Mouse (Mus musculus) lung, embryonic 15.5 days (tissue): ENCODE results near the gene Hif3a. TPM values are rescaled to one million over a fixed set of nuclear protein-coding genes. Genes with fewer than 3 reads are reported as not detected.

Source experiments
- ATAC-seq: fragments of 200-750 bp; cut with Nextera tagmentation; 2 replicates; pipeline ENCODE4 v1.8.0; 2017; ENCODE audit warnings: moderate number of reproducible peaks, borderline replicate concordance; ENCODE audit not compliant: low FRiP score, low TSS enrichment; ENCODE audit errors: extremely low read depth
- H3K27ac ChIP-seq: fragments of 300-500 bp; sonication (generic); 2 replicates; pipeline ENCODE4 v1.5.1; 2015; ENCODE audit warnings: moderate library complexity, mild to moderate bottlenecking, inconsistent platforms
- H3K27me3 ChIP-seq: fragments of 300-500 bp; sonication (generic); 2 replicates; pipeline ENCODE4 v1.6.1; 2015; ENCODE audit warnings: inconsistent platforms
- H3K36me3 ChIP-seq: fragments of 300-500 bp; sonication (generic); 2 replicates; pipeline ENCODE4 v1.6.1; 2015; ENCODE audit warnings: inconsistent platforms
- H3K4me1 ChIP-seq: fragments of 300-500 bp; sonication (generic); 2 replicates; pipeline ENCODE4 v1.6.1; 2015; ENCODE audit warnings: inconsistent platforms
- H3K4me2 ChIP-seq: fragments of 300-500 bp; sonication (generic); 2 replicates; pipeline ENCODE4 v1.6.1; 2015; ENCODE audit warnings: inconsistent platforms, mild to moderate bottlenecking, moderate library complexity
- H3K4me3 ChIP-seq: fragments of 300-500 bp; sonication (generic); 2 replicates; pipeline ENCODE4 v1.5.1; 2015; ENCODE audit warnings: mild to moderate bottlenecking, inconsistent platforms
- H3K9ac ChIP-seq: fragments of 300-500 bp; sonication (generic); 2 replicates; pipeline ENCODE4 v1.6.1; 2015; ENCODE audit warnings: inconsistent platforms
- H3K9me3 ChIP-seq: fragments of 300-500 bp; sonication (generic); 2 replicates; pipeline ENCODE4 v1.6.1; 2016; ENCODE audit warnings: inconsistent platforms
- WGBS: fragments of 180-500 bp; shearing (Covaris S2); methylation state at CpG from one replicate; pipeline ENCODE4 v1.1.7; 2015; 5-methylcytosine and 5-hydroxymethylcytosine counted together
- polyA plus RNA-seq: library from polyadenylated mRNA; unstranded; fragments of >200 nt; fragmentation: Nextera tagmentation; extraction: Ambion mirVana; gene quantifications from 2 replicates; pipeline ENCODE4 v1.2.1, GENCODE M21; 2015

The Hif3a gene
- polyA plus RNA-seq, 1 experiment from 2014 or later = 41.5 TPM

GRCm38 (mm10) chr7:17017036-17017435, 45.2 kb downstream of the Hif3a start:
- 43% methylated on average over 1 of the region's 1 CpGs for WGBS

GRCm38 (mm10) chr7:17015381-17015780, 46.8 kb downstream of the Hif3a start:
- Histone ChIP-seq H3K27me3 (no peaks in the 10 kb centered on the region), H3K4me1 (peaks cover 8% of the 10 kb centered on the region; the same call in 1 of the 2 replicates), H3K9me3 (no peaks in the 10 kb centered on the region), H3K4me3 (no peak overlapping the region), H3K9ac (no peak overlapping the region), H3K4me2 (no peak overlapping the region), H3K27ac (no peak overlapping the region), H3K36me3 (peaks cover 82% of the 10 kb centered on the region)
- 81% methylated on average over 6 of the region's 6 CpGs for WGBS
- ATAC-seq = no peak

More at GRCm38 (mm10) chr7:17017036-17017435, 45.2 kb downstream of the Hif3a start:
- ATAC-seq = peak; percentile 69
- peak overlapping the region; percentile 70 for H3K27ac ChIP-seq
- no peaks in the 10 kb centered on the region for H3K27me3 ChIP-seq
- H3K4me3 ChIP-seq = no peak overlapping the region
- H3K9ac ChIP-seq = no peak overlapping the region
- H3K36me3 ChIP-seq = peaks cover 82% of the 10 kb centered on the region
- H3K4me2 ChIP-seq = no peak overlapping the region
- peaks cover 8% of the 10 kb centered on the region; the same call in 1 of the 2 replicates for H3K4me1 ChIP-seq
- H3K9me3 ChIP-seq = no peaks in the 10 kb centered on the region

GRCm38 (mm10) chr7:17011909-17012590, 50.2 kb downstream of the Hif3a start:
- H3K4me3 ChIP-seq = no peak overlapping the region
- no peak overlapping the region for H3K9ac ChIP-seq
- no peak for ATAC-seq
- WGBS = 93% methylated on average over 7 of the region's 7 CpGs
- H3K27me3 ChIP-seq = no peaks in the 10 kb centered on the region
- peaks cover 3% of the 10 kb centered on the region; the same call in 1 of the 2 replicates for H3K4me1 ChIP-seq
- no peaks in the 10 kb centered on the region for H3K9me3 ChIP-seq
- H3K36me3 ChIP-seq = peaks cover 98% of the 10 kb centered on the region
- H3K4me2 ChIP-seq = no peak overlapping the region
- H3K27ac ChIP-seq = no peak overlapping the region

GRCm38 (mm10) chr7:17010010-17010347, 52.2 kb downstream of the Hif3a start:
- Histone ChIP-seq H3K9ac (no peak overlapping the region), H3K27me3 (no peaks in the 10 kb centered on the region), H3K4me1 (no peaks in the 10 kb centered on the region), H3K9me3 (no peaks in the 10 kb centered on the region), H3K4me3 (no peak overlapping the region), H3K4me2 (no peak overlapping the region), H3K27ac (no peak overlapping the region), H3K36me3 (peaks cover 99% of the 10 kb centered on the region)
- 81% methylated on average over 5 of the region's 5 CpGs for WGBS
- ATAC-seq = no peak

GRCm38 (mm10) chr7:17009326-17010009, 52.8 kb downstream of the Hif3a start:
- H3K27me3 ChIP-seq = no peaks in the 10 kb centered on the region
- H3K4me3 ChIP-seq = no peak overlapping the region
- 89% methylated on average over 16 of the region's 16 CpGs for WGBS
- H3K9ac ChIP-seq = no peak overlapping the region
- H3K4me1 ChIP-seq = no peaks in the 10 kb centered on the region
- no peak overlapping the region for H3K4me2 ChIP-seq
- no peak for ATAC-seq
- peaks cover 99% of the 10 kb centered on the region for H3K36me3 ChIP-seq
- H3K27ac ChIP-seq = no peak overlapping the region
- H3K9me3 ChIP-seq = no peaks in the 10 kb centered on the region

- no peak for ATAC-seq
- WGBS = 82% methylated on average over 4 of the region's 4 CpGs
- H3K36me3 ChIP-seq = peaks cover 88% of the 10 kb centered on the region
These were observed 54.9 kb downstream of the Hif3a start for GRCm38 (mm10) chr7:17007300-17007699.

GRCm38 (mm10) chr7:17004716-17005115, 57.5 kb downstream of the Hif3a start:
- Histone ChIP-seq H3K9ac (no peak overlapping the region), H3K4me3 (no peak overlapping the region), H3K4me1 (peaks cover 6% of the 10 kb centered on the region; the same call in 1 of the 2 replicates), H3K9me3 (no peaks in the 10 kb centered on the region), H3K36me3 (peaks cover 81% of the 10 kb centered on the region), H3K27ac (no peak overlapping the region), H3K4me2 (no peak overlapping the region), H3K27me3 (no peaks in the 10 kb centered on the region)
- ATAC-seq = no peak
- WGBS = 78% methylated on average over 7 of the region's 7 CpGs

More at GRCm38 (mm10) chr7:17007300-17007699, 54.9 kb downstream of the Hif3a start:
- H3K9me3 ChIP-seq = no peaks in the 10 kb centered on the region
- H3K4me3 ChIP-seq = no peak overlapping the region
- H3K4me1 ChIP-seq = peaks cover 6% of the 10 kb centered on the region; the same call in 1 of the 2 replicates
- no peak overlapping the region for H3K4me2 ChIP-seq
- H3K27me3 ChIP-seq = no peaks in the 10 kb centered on the region
- H3K9ac ChIP-seq = no peak overlapping the region
- no peak overlapping the region for H3K27ac ChIP-seq

- 67% methylated on average over 7 of the region's 7 CpGs for WGBS
- ATAC-seq = no peak
- no peak overlapping the region for H3K4me2 ChIP-seq
- no peak overlapping the region for H3K9ac ChIP-seq
- H3K27ac ChIP-seq = peak overlapping the region; percentile 38; the same call in 1 of the 2 replicates
- H3K4me1 ChIP-seq = peaks cover 11% of the 10 kb centered on the region; the same call in 1 of the 2 replicates
- H3K36me3 ChIP-seq = peaks cover 76% of the 10 kb centered on the region
- H3K4me3 ChIP-seq = no peak overlapping the region
- H3K27me3 ChIP-seq = no peaks in the 10 kb centered on the region
- H3K9me3 ChIP-seq = no peaks in the 10 kb centered on the region
These were observed 58.8 kb downstream of the Hif3a start for GRCm38 (mm10) chr7:17003230-17003960.

- H3K36me3 ChIP-seq = peaks cover 76% of the 10 kb centered on the region
- WGBS = 13% methylated on average over 7 of the region's 7 CpGs
- H3K9ac ChIP-seq = no peak overlapping the region
- ATAC-seq = peak; percentile 51; the same call in 1 of the 2 replicates
- H3K4me3 ChIP-seq = no peak overlapping the region
- no peak overlapping the region for H3K27ac ChIP-seq
- no peak overlapping the region for H3K4me2 ChIP-seq
- no peaks in the 10 kb centered on the region for H3K9me3 ChIP-seq
- no peaks in the 10 kb centered on the region for H3K27me3 ChIP-seq
- H3K4me1 ChIP-seq = peaks cover 19% of the 10 kb centered on the region; the same call in 1 of the 2 replicates
These were observed 59.6 kb downstream of the Hif3a start for GRCm38 (mm10) chr7:17002375-17003195.

- Histone ChIP-seq H3K36me3 (peaks cover 61% of the 10 kb centered on the region), H3K4me1 (peaks cover 47% of the 10 kb centered on the region), H3K27ac (no peak overlapping the region)
These were observed 62.6 kb downstream of the Hif3a start for GRCm38 (mm10) chr7:16999650-17000049.

GRCm38 (mm10) chr7:16999233-16999632, 63.0 kb downstream of the Hif3a start:
- Histone ChIP-seq H3K9ac (no peak overlapping the region), H3K4me3 (no peak overlapping the region), H3K36me3 (peaks cover 57% of the 10 kb centered on the region), H3K9me3 (no peaks in the 10 kb centered on the region), H3K27ac (no peak overlapping the region), H3K4me1 (peaks cover 47% of the 10 kb centered on the region), H3K27me3 (no peaks in the 10 kb centered on the region), H3K4me2 (no peak overlapping the region)
- 49% methylated on average over 4 of the region's 4 CpGs for WGBS
- ATAC-seq = no peak

More at GRCm38 (mm10) chr7:16999650-17000049, 62.6 kb downstream of the Hif3a start:
- H3K9me3 ChIP-seq = no peaks in the 10 kb centered on the region
- no peak overlapping the region for H3K9ac ChIP-seq
- no peak overlapping the region for H3K4me3 ChIP-seq
- H3K27me3 ChIP-seq = no peaks in the 10 kb centered on the region
- no peak for ATAC-seq
- WGBS = 27% methylated on average over 4 of the region's 4 CpGs
- no peak overlapping the region for H3K4me2 ChIP-seq
